Mouse (Mus musculus) forebrain, postnatal 0 days (tissue): Measurements from ENCODE around the gene Fnbp1. TPM values are rescaled to one million over a fixed set of nuclear protein-coding genes. Genes with fewer than 3 reads are reported as not detected.

ENCODE experiments used
- ATAC-seq: fragments of 200-750 bp; cut with Nextera tagmentation; 2 replicates; pipeline ENCODE4 v1.8.0; 2017; ENCODE audit warnings: mild to moderate bottlenecking, moderate library complexity
- DNase-seq: peaks from one replicate; pipeline ENCODE4 v3.0.0-alpha.2; 2015
- H3K27ac ChIP-seq: fragments of 300-500 bp; sonication (generic); 2 replicates; pipeline ENCODE4 v1.5.1; 2014; ENCODE audit warnings: low read depth, mild to moderate bottlenecking, antibody characterized with exemption, low read length, moderate library complexity, mixed read lengths
- H3K27me3 ChIP-seq: fragments of 300-500 bp; sonication (generic); 2 replicates; pipeline ENCODE4 v1.6.1; 2014; ENCODE audit warnings: mild to moderate bottlenecking, low read length, mixed read lengths; ENCODE audit not compliant: insufficient read depth
- H3K36me3 ChIP-seq: fragments of 300-500 bp; sonication (generic); 2 replicates; pipeline ENCODE4 v1.6.1; 2014; ENCODE audit warnings: mild to moderate bottlenecking, moderate library complexity; ENCODE audit not compliant: insufficient read depth
- H3K4me1 ChIP-seq: fragments of 300-500 bp; sonication (generic); 2 replicates; pipeline ENCODE4 v1.6.1; 2014; ENCODE audit warnings: antibody characterized with exemption; ENCODE audit not compliant: insufficient read depth
- H3K4me2 ChIP-seq: fragments of 300-500 bp; sonication (generic); 2 replicates; pipeline ENCODE4 v1.6.1; 2014; ENCODE audit warnings: low read depth, mild to moderate bottlenecking, moderate library complexity
- H3K4me3 ChIP-seq: fragments of 300-500 bp; sonication (generic); 2 replicates; pipeline ENCODE4 v1.5.1; 2014; ENCODE audit warnings: low read depth, low read length, mixed read lengths
- H3K9ac ChIP-seq: fragments of 300-500 bp; sonication (generic); 2 replicates; pipeline ENCODE4 v1.6.1; 2014; ENCODE audit warnings: mild to moderate bottlenecking
- H3K9me3 ChIP-seq: fragments of 300-500 bp; sonication (generic); 2 replicates; pipeline ENCODE4 v1.6.1; 2016; ENCODE audit warnings: low read length
- CTCF ChIP-seq: sonication (generic); IDR thresholded peaks from 2 replicates; pipeline ENCODE4 v1.5.1; 2016; ENCODE audit warnings: antibody characterized with exemption, control low read depth, low read depth
- WGBS: fragments of 180-500 bp; shearing (Covaris S2); extraction: QIAGEN DNeasy Blood & Tissue Kit; methylation state at CpG from one replicate; pipeline ENCODE4 v1.1.7; 2014; 5-methylcytosine and 5-hydroxymethylcytosine counted together
- polyA plus RNA-seq: library from polyadenylated mRNA; unstranded; fragments of >200 nt; fragmentation: Nextera tagmentation; extraction: Ambion mirVana; gene quantifications from 2 replicates; pipeline ENCODE4 v1.2.1, GENCODE M21; 2015
- total RNA-seq: library from RNA; depleted of rRNA; stranded (reverse); fragments of >200 nt; gene quantifications from 2 replicates; pipeline ENCODE4 v1.2.3, GENCODE M21; 2014

The Fnbp1 gene
- total and polyA plus RNA-seq, 2 experiments from 2014 or later: 13.3 to 20.1 TPM

DNA sequence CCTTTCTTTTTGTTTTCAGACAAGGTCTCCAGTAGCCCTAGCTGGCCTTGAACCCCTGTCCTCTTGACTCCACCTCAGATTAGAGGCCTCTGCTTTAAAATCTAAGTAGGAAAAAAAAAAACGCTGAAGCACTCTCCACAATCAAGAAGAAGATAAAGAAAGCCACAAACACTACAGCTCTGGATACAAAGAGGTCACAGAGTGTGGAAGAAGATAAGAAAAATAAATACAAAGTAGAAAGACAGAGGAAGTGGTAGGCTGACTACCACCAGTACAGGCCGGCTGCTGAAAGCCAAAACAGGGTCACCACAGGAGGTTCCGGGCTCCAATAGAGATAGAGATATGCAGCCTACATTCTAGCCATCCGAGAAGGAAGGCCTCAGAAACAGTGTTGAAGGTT lies 60.5 kb downstream of the Fnbp1 start:
- WGBS: 83% methylated on average over 4 of the region's 4 CpGs
- TF ChIP-seq CTCF: no peak

DNA sequence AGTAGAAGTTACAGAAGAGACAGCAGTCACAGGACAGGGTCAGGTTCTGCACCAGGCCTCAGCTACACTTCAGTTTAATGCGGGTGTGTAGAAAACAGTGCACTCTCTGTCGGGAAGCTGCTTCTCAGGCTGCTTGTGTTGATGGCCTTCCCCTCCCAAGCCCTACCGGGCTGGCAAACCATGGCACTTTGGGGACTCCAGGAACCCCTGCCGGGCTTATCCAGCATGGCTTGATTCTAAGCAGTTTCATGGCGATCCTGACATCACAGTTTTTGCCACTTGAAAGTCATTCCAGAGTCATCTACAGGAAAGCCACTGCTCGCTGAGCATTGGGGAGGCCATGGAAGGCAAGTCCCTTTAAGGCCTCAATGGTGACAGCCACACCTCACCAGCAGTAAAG lies 62.7 kb downstream of the Fnbp1 start:
- TF ChIP-seq CTCF: no peak
- ATAC-seq (no peak), DNase-seq (no peak)
- Histone ChIP-seq H3K27ac (no peak overlapping the region), H3K4me1 (no peaks in the 10 kb centered on the region), H3K4me3 (no peak overlapping the region), H3K9ac (no peak overlapping the region), H3K9me3 (no peaks in the 10 kb centered on the region), H3K36me3 (peaks cover 25% of the 10 kb centered on the region; the same call in 1 of the 2 replicates), H3K4me2 (no peak overlapping the region), H3K27me3 (no peaks in the 10 kb centered on the region)
- WGBS: 78% methylated on average over 6 of the region's 6 CpGs

More for the DNA sequence above, 60.5 kb downstream of the Fnbp1 start:
- Histone ChIP-seq H3K36me3 (peaks cover 30% of the 10 kb centered on the region), H3K4me1 (no peaks in the 10 kb centered on the region), H3K9me3 (no peaks in the 10 kb centered on the region), H3K4me2 (no peak overlapping the region), H3K4me3 (no peak overlapping the region), H3K9ac (no peak overlapping the region), H3K27me3 (no peaks in the 10 kb centered on the region), H3K27ac (no peak overlapping the region)
- ATAC-seq (no peak), DNase-seq (no peak)

- Histone ChIP-seq H3K4me1 (no peaks in the 10 kb centered on the region), H3K4me2 (no peak overlapping the region), H3K4me3 (no peak overlapping the region), H3K27me3 (no peaks in the 10 kb centered on the region), H3K27ac (no peak overlapping the region), H3K36me3 (peaks cover 17% of the 10 kb centered on the region; the same call in 1 of the 2 replicates), H3K9me3 (no peaks in the 10 kb centered on the region), H3K9ac (no peak overlapping the region)
- WGBS: 92% methylated on average over 5 of the region's 5 CpGs
- ATAC-seq: no peak
- no peak for TF ChIP-seq CTCF
- no peak for DNase-seq
Measured at GRCm38 (mm10) chr2:31077574-31077973, 64.2 kb downstream of the Fnbp1 start.

DNA sequence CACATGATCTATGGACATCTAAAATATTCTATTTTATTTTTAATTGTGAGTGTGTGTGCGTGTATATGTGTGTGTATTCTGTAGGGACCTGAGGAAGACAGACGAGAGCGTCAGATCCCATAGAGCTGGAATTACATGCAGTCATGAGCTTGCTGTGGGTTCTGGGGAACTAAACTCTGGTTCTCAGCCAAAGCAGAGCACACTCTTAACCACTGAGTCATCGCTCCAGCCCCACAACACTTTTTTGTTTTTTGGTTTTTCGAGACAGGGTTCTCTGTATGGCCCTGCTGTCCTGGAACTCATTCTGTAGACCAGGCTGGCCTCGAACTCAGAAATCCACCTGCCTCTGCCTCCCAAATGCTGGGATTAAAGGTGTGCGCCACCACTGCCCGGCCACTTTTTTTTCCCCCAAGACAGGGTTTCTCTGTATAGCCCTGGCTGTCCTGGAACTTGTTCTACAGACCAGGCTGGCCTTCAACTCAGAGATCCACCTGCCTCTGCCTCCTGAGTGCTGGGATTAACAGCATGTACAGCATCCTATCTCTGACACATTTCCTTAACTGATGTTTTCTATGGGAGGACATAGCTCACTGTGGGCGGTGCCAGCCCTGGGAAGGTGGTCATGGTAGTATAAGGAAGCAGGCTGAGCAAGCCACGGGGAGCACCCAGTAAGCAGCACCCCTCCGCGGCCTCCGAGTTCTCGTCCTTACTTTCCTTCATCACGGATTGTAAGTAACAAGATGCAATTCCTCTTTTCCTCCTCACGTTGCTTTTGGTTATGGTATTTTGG lies 65.3 kb downstream of the Fnbp1 start:
- 94% methylated on average over 16 of the region's 16 CpGs for WGBS
- Histone ChIP-seq H3K9ac (no peak overlapping the region), H3K27ac (no peak overlapping the region), H3K9me3 (no peaks in the 10 kb centered on the region), H3K4me1 (no peaks in the 10 kb centered on the region), H3K4me2 (no peak overlapping the region), H3K4me3 (no peak overlapping the region), H3K27me3 (no peaks in the 10 kb centered on the region), H3K36me3 (peaks cover 13% of the 10 kb centered on the region; the same call in 1 of the 2 replicates)
- TF ChIP-seq CTCF: no peak
- DNase-seq (no peak), ATAC-seq (no peak)

- TF ChIP-seq CTCF: no peak
- Histone ChIP-seq H3K27ac (no peak overlapping the region), H3K4me2 (no peak overlapping the region), H3K9me3 (no peaks in the 10 kb centered on the region), H3K36me3 (peaks cover 13% of the 10 kb centered on the region; the same call in 1 of the 2 replicates), H3K9ac (no peak overlapping the region), H3K4me1 (no peaks in the 10 kb centered on the region), H3K27me3 (no peaks in the 10 kb centered on the region), H3K4me3 (no peak overlapping the region)
- WGBS: 94% methylated on average over 7 of the region's 7 CpGs
- no peak for DNase-seq
- no peak for ATAC-seq
Measured at GRCm38 (mm10) chr2:31075836-31076235, 66.0 kb downstream of the Fnbp1 start.

- no peak for TF ChIP-seq CTCF
- Histone ChIP-seq H3K9ac (no peak overlapping the region), H3K4me1 (no peaks in the 10 kb centered on the region), H3K4me3 (no peak overlapping the region), H3K4me2 (no peak overlapping the region), H3K27ac (no peak overlapping the region), H3K36me3 (peaks cover 8% of the 10 kb centered on the region; the same call in 1 of the 2 replicates), H3K9me3 (no peaks in the 10 kb centered on the region), H3K27me3 (no peaks in the 10 kb centered on the region)
- ATAC-seq (no peak), DNase-seq (no peak)
- 94% methylated on average over 2 of the region's 2 CpGs for WGBS
Measured at GRCm38 (mm10) chr2:31075168-31075567, 66.6 kb downstream of the Fnbp1 start.

- Histone ChIP-seq H3K4me3 (no peak overlapping the region), H3K4me1 (no peaks in the 10 kb centered on the region; the same call in 1 of the 2 replicates), H3K36me3 (0 out of 2 replicates have a peak, but pooled peaks cover 3% of the 10 kb centered on the region), H3K9me3 (no peaks in the 10 kb centered on the region), H3K27ac (no peak overlapping the region), H3K4me2 (no peak overlapping the region), H3K27me3 (no peaks in the 10 kb centered on the region), H3K9ac (no peak overlapping the region)
- ATAC-seq (no peak), DNase-seq (no peak)
- 89% methylated on average over 7 of the region's 7 CpGs for WGBS
- no peak for TF ChIP-seq CTCF
Measured at GRCm38 (mm10) chr2:31069506-31069905, 72.3 kb downstream of the Fnbp1 start.
